Mouse (Mus musculus) midbrain, embryonic 11.5 days (tissue): Measurements from ENCODE around the gene Erbb3. TPM values are rescaled to one million over a fixed set of nuclear protein-coding genes. Genes with fewer than 3 reads are reported as not detected.
A peak's percentile ranks its signal among the peaks of the same experiment; 100 is the strongest.
"Not testable (repeated sequence)": the region's sequence is repeated elsewhere in the genome, so short reads cannot be mapped to it uniquely, and the experiment has no call there.

Source experiments
- ATAC-seq: fragments of 200-750 bp; cut with Nextera tagmentation; 2 replicates; pipeline ENCODE4 v1.8.0; 2017; ENCODE audit warnings: moderate TSS enrichment, moderate library complexity; ENCODE audit not compliant: low FRiP score
- DNase-seq: peaks from one replicate; pipeline ENCODE4 v3.0.0; 2015; ENCODE audit warnings: low spot score; ENCODE audit errors: missing footprints
- H3K27ac ChIP-seq: fragments of 300-500 bp; sonication (generic); 2 replicates; pipeline ENCODE4 v1.5.1; 2014; ENCODE audit warnings: low read depth, low read length
- H3K27me3 ChIP-seq: fragments of 300-500 bp; sonication (generic); 2 replicates; pipeline ENCODE4 v1.6.1; 2014; ENCODE audit warnings: mild to moderate bottlenecking, low read length, moderate library complexity, mixed read lengths; ENCODE audit not compliant: control insufficient read depth, insufficient read depth
- H3K36me3 ChIP-seq: fragments of 300-500 bp; sonication (generic); 2 replicates; pipeline ENCODE4 v1.6.1; 2014; ENCODE audit warnings: mild to moderate bottlenecking, low read length, moderate library complexity, mixed read lengths; ENCODE audit not compliant: control insufficient read depth, insufficient read depth
- H3K4me1 ChIP-seq: fragments of 300-500 bp; sonication (generic); 2 replicates; pipeline ENCODE4 v1.6.1; 2014; ENCODE audit warnings: low read length; ENCODE audit not compliant: control insufficient read depth, insufficient read depth
- H3K4me2 ChIP-seq: fragments of 300-500 bp; sonication (generic); 2 replicates; pipeline ENCODE4 v1.6.1; 2014; ENCODE audit warnings: mild to moderate bottlenecking, moderate library complexity
- H3K4me3 ChIP-seq: fragments of 300-500 bp; sonication (generic); 2 replicates; pipeline ENCODE4 v1.5.1; 2014; ENCODE audit warnings: low read depth, low read length
- H3K9ac ChIP-seq: fragments of 300-500 bp; sonication (generic); 2 replicates; pipeline ENCODE4 v1.6.1; 2014; ENCODE audit warnings: low read length
- H3K9me3 ChIP-seq: fragments of 300-500 bp; sonication (generic); 2 replicates; pipeline ENCODE4 v1.6.1; 2016; ENCODE audit warnings: low read length; ENCODE audit not compliant: control insufficient read depth
- WGBS: fragments of 180-500 bp; shearing (Covaris S2); extraction: QIAGEN DNeasy Blood & Tissue Kit; methylation state at CpG from one replicate; pipeline ENCODE4 v1.1.7; 2014; 5-methylcytosine and 5-hydroxymethylcytosine counted together
- polyA plus RNA-seq: library from polyadenylated mRNA; unstranded; fragments of >200 nt; fragmentation: Nextera tagmentation; extraction: Ambion mirVana; gene quantifications from 2 replicates; pipeline ENCODE4 v1.2.1, GENCODE M21; 2014

Gene Erbb3
- polyA plus RNA-seq, 1 experiment from 2014 or later = 0.49 TPM

GRCm38 (mm10) chr10:128556286-128556685 lies 33.2 kb downstream of the Erbb3 start:
- H3K4me3 ChIP-seq = no peak overlapping the region
- ATAC-seq (no peak), DNase-seq (no peak)
- no peak overlapping the region for H3K9ac ChIP-seq
- no peak overlapping the region for H3K27ac ChIP-seq
- H3K9me3 ChIP-seq = no peaks in the 10 kb centered on the region
- no peaks in the 10 kb centered on the region for H3K27me3 ChIP-seq
- no peaks in the 10 kb centered on the region for H3K4me1 ChIP-seq
- H3K4me2 ChIP-seq = no peak overlapping the region
- peaks cover 28% of the 10 kb centered on the region for H3K36me3 ChIP-seq

- not testable (repeated sequence) for H3K9me3 ChIP-seq, DNase-seq, H3K9ac ChIP-seq, H3K27me3 ChIP-seq, H3K27ac ChIP-seq, H3K4me2 ChIP-seq, H3K4me3 ChIP-seq, ATAC-seq, H3K4me1 ChIP-seq
- 87% methylated on average over 1 of the region's 1 CpGs for WGBS
- peaks cover 21% of the 10 kb centered on the region for H3K36me3 ChIP-seq
Measured at GRCm38 (mm10) chr10:128555567-128555966, 33.9 kb downstream of the Erbb3 start.

- not testable (repeated sequence) for H3K9ac ChIP-seq, H3K27ac ChIP-seq, H3K4me1 ChIP-seq, H3K36me3 ChIP-seq, ATAC-seq, H3K4me2 ChIP-seq, H3K27me3 ChIP-seq, H3K9me3 ChIP-seq, DNase-seq, H3K4me3 ChIP-seq
- 86% methylated on average over 11 of the region's 11 CpGs for WGBS
Measured at GRCm38 (mm10) chr10:128550144-128550823, 39.2 kb downstream of the Erbb3 start.

- H3K4me3 ChIP-seq, ATAC-seq, H3K36me3 ChIP-seq, H3K4me1 ChIP-seq, H3K9me3 ChIP-seq, H3K9ac ChIP-seq, H3K27ac ChIP-seq, H3K27me3 ChIP-seq: not testable (repeated sequence)
- DNase-seq = peak; percentile 86
- WGBS = 64% methylated on average over 6 of the region's 6 CpGs
- H3K4me2 ChIP-seq = peak overlapping the region; percentile 84; the same call in 1 of the 2 replicates
Measured at GRCm38 (mm10) chr10:128549682-128550057, 39.8 kb downstream of the Erbb3 start.

- DNase-seq = peak; percentile 99
- H3K9me3 ChIP-seq = no peaks in the 10 kb centered on the region
- peak within 1 kb of the TSS; percentile 91 for H3K27ac ChIP-seq
- under 1% methylated on average over 31 of the region's 31 CpGs for WGBS
- H3K36me3 ChIP-seq = peaks cover 12% of the 10 kb centered on the region
- H3K4me2 ChIP-seq = peak within 1 kb of the TSS; percentile 84
- peak within 1 kb of the TSS; percentile 97 for H3K9ac ChIP-seq
- peak; percentile 87 for ATAC-seq
- H3K4me1 ChIP-seq = peaks cover 9% of the 10 kb centered on the region
- peak within 1 kb of the TSS; percentile 76 for H3K4me3 ChIP-seq
- no peaks in the 10 kb centered on the region for H3K27me3 ChIP-seq
Measured at GRCm38 (mm10) chr10:128548947-128549681, 40.3 kb downstream of the Erbb3 start, which contains the start of gene Rpl41. TSS of gene Rpl41 (minus strand) at chr10:128549305.

- peak overlapping the region; percentile 76 for H3K4me3 ChIP-seq
- under 1% methylated on average over 21 of the region's 30 CpGs for WGBS
Measured at GRCm38 (mm10) chr10:128548051-128548791, 41.2 kb downstream of the Erbb3 start.

GRCm38 (mm10) chr10:128547361-128548032 lies 42.0 kb downstream of the Erbb3 start, which contains the start of gene Zc3h10:
TSS of gene Zc3h10 (minus strand) at chr10:128547774.
- Histone ChIP-seq H3K27ac (peak within 1 kb of the TSS; percentile 91), H3K36me3 (peaks cover 19% of the 10 kb centered on the region), H3K27me3 (no peaks in the 10 kb centered on the region), H3K4me3 (peak within 1 kb of the TSS; percentile 76), H3K9ac (peak within 1 kb of the TSS; percentile 97), H3K9me3 (no peaks in the 10 kb centered on the region), H3K4me1 (peaks cover 9% of the 10 kb centered on the region), H3K4me2 (peak within 1 kb of the TSS; percentile 84)
- DNase-seq (peak; percentile 99), ATAC-seq (peak; percentile 89)
- under 1% methylated on average over 50 of the region's 50 CpGs for WGBS

More at GRCm38 (mm10) chr10:128548051-128548791, 41.2 kb downstream of the Erbb3 start:
- Histone ChIP-seq H3K9ac (peak overlapping the region; percentile 97), H3K27ac (peak overlapping the region; percentile 91), H3K4me2 (peak overlapping the region; percentile 84), H3K36me3 (peaks cover 19% of the 10 kb centered on the region)
- ATAC-seq, H3K4me1 ChIP-seq, H3K27me3 ChIP-seq, H3K9me3 ChIP-seq: not testable (repeated sequence)
- DNase-seq = peak; percentile 86

- DNase-seq (peak; percentile 89), ATAC-seq (no peak)
- Histone ChIP-seq H3K9me3 (no peaks in the 10 kb centered on the region), H3K4me1 (peaks cover 9% of the 10 kb centered on the region), H3K9ac (peak overlapping the region; percentile 77), H3K4me2 (peak overlapping the region; percentile 84), H3K27ac (peak overlapping the region; percentile 89), H3K36me3 (peaks cover 23% of the 10 kb centered on the region), H3K27me3 (no peaks in the 10 kb centered on the region), H3K4me3 (peak overlapping the region; percentile 76)
- 23% methylated on average over 7 of the region's 7 CpGs for WGBS
Measured at GRCm38 (mm10) chr10:128546787-128547186, 42.7 kb downstream of the Erbb3 start.
